Mouse (Mus musculus): ENCODE data around the gene Dlk2. TPM values are rescaled to one million over a fixed set of nuclear protein-coding genes. Genes with fewer than 3 reads are reported as not detected.
A peak's percentile ranks its signal among the peaks of the same experiment; 100 is the strongest.

The Dlk2 gene
- polyA plus RNA-seq, 1 experiment from 2014 or later: 1.5 TPM

DNA sequence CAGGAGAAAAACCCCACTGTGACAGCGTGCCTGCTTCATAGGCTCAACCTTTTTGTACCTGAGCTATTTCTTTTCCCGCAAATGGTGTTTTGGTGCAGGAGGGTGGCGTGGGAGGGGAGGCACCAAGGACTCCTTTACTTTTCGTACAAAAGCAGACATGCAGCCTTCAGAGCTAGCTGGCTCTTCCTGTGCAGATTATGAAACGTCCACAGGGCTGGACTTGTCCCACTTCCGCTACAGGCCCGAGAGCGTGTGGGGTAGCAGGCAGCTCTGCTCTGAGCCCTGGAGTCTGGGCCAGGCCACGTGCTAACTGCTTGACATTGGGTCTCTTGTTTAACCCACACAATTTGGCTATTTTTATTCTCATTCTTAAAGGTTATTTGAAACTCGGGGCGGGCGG is 4.7 kb downstream of the Dlk2 start:
- no peak overlapping the region for H3K4me2 ChIP-seq
- 82% methylated on average over 12 of the region's 12 CpGs for WGBS
- no peak overlapping the region for H3K9ac ChIP-seq
- H3K4me3 ChIP-seq (replicated peaks): no peak overlapping the region
- H3K9me3 ChIP-seq: no peaks in the 10 kb centered on the region
- no peak for ATAC-seq (ENCODE audit: low FRiP score)
- peaks cover 22% of the 10 kb centered on the region for H3K4me1 ChIP-seq
- peaks cover 38% of the 10 kb centered on the region for H3K27me3 ChIP-seq
- H3K36me3 ChIP-seq (replicated peaks): no peaks in the 10 kb centered on the region; the same call in none of the 2 replicates
- no peak overlapping the region for H3K27ac ChIP-seq

DNA sequence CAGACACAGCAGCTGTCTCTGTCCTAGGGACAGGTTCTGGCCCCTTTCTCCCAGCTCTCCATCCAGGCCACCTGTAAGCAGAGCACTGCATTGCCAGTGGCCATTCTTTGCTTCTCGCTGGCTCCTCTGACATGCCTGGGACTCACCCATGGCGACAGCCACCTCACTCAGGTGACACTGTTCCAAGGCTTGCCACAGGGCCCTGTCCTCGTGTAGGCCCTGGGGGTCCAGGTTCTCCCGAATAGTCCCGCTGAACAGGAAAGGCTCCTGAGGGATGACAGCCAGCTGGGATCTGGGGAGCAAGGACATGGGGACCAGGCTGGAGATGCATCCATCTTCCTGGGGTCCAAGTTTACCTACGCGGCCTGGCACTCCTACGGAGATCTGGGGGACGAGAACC is 7.0 kb downstream of the Dlk2 start:
- Histone ChIP-seq H3K4me1 (peaks cover 2% of the 10 kb centered on the region; the same call in 1 of the 2 replicates), H3K9ac (no peak overlapping the region), H3K4me2 (no peak overlapping the region), H3K4me3 (replicated peaks) (no peak overlapping the region), H3K36me3 (replicated peaks) (no peaks in the 10 kb centered on the region; the same call in none of the 2 replicates), H3K27ac (no peak overlapping the region), H3K27me3 (peaks cover 15% of the 10 kb centered on the region), H3K9me3 (no peaks in the 10 kb centered on the region)
- ATAC-seq (ENCODE audit: low FRiP score): no peak
- 91% methylated on average over 9 of the region's 9 CpGs for WGBS

DNA sequence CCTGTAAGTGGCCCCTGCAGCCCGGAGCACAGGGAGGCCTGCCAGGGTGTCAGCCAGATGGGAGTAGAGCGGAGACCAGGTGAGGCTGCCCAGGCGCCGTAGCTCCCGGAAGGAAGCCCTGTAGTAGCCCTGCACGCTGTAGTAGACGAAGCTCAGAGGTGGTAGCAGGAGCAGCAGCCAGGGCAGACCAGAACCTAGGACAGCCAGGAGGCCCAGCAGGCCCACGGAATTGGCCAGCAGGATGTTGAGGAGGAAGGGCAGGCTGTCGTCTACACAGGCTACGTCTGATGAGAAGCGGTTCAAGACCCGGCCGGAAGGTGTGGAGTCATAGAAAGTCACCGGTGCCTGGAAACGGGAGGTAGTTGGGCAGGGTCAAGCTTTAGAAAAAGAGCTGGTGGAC is 9.7 kb downstream of the Dlk2 start:
- no peaks in the 10 kb centered on the region for H3K4me1 ChIP-seq
- H3K27ac ChIP-seq: no peak overlapping the region
- no peak overlapping the region for H3K4me2 ChIP-seq
- no peaks in the 10 kb centered on the region for H3K27me3 ChIP-seq
- WGBS: 91% methylated on average over 15 of the region's 15 CpGs
- no peaks in the 10 kb centered on the region for H3K9me3 ChIP-seq
- no peaks in the 10 kb centered on the region; the same call in none of the 2 replicates for H3K36me3 ChIP-seq (replicated peaks)
- no peak overlapping the region for H3K4me3 ChIP-seq (replicated peaks)
- H3K9ac ChIP-seq: no peak overlapping the region
- ATAC-seq (ENCODE audit: low FRiP score): no peak

DNA sequence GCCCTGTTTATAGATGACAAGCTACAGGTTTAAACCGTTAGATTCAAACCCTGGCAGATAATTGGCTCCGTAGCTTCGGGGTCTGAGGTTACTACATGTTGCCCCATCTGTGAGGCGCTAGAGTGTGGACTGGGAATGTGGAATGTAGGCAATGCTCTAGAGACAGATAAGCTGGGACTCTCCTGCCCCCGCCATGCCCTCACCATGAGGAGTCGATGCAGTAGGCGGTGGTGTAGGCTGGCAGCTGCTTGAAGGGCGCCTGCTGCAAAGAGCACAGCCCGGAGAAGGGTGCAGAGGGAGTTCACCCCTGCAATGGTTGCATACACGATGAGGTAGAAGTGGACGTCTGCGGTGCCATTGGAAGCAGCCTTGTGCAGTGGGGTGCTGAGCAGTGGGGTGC is 12.6 kb downstream of the Dlk2 start:
- Histone ChIP-seq H3K4me2 (no peak overlapping the region), H3K9me3 (no peaks in the 10 kb centered on the region), H3K9ac (no peak overlapping the region), H3K36me3 (replicated peaks) (no peaks in the 10 kb centered on the region; the same call in none of the 2 replicates), H3K4me1 (no peaks in the 10 kb centered on the region), H3K27ac (no peak overlapping the region), H3K27me3 (no peaks in the 10 kb centered on the region), H3K4me3 (replicated peaks) (no peak overlapping the region)
- ATAC-seq (ENCODE audit: low FRiP score): no peak
- WGBS: 83% methylated on average over 12 of the region's 12 CpGs

DNA sequence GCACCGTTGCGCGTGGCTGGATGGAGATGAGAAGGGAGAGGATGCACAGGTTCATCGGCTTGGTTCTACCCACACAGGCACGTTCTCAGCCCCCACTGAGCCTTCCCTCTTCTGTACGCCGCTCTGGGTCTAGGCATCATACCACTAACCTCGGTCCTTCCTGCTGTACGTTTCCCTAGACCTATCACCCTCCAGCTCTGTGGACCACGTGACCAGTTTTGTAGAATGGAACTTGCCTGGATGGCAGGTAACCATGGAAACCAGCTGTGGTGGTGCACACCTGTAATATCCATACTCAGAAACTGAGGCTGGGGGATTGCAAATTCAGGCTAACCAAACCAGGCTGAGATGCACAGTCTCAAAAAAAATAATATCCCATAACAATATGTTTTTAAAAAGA is 13.3 kb downstream of the Dlk2 start:
- Histone ChIP-seq H3K4me2 (no peak overlapping the region), H3K27ac (no peak overlapping the region), H3K4me3 (replicated peaks) (no peak overlapping the region), H3K9me3 (no peaks in the 10 kb centered on the region), H3K4me1 (no peaks in the 10 kb centered on the region), H3K36me3 (replicated peaks) (no peaks in the 10 kb centered on the region; the same call in none of the 2 replicates), H3K9ac (no peak overlapping the region), H3K27me3 (no peaks in the 10 kb centered on the region)
- no peak for ATAC-seq (ENCODE audit: low FRiP score)
- 88% methylated on average over 10 of the region's 10 CpGs for WGBS

DNA sequence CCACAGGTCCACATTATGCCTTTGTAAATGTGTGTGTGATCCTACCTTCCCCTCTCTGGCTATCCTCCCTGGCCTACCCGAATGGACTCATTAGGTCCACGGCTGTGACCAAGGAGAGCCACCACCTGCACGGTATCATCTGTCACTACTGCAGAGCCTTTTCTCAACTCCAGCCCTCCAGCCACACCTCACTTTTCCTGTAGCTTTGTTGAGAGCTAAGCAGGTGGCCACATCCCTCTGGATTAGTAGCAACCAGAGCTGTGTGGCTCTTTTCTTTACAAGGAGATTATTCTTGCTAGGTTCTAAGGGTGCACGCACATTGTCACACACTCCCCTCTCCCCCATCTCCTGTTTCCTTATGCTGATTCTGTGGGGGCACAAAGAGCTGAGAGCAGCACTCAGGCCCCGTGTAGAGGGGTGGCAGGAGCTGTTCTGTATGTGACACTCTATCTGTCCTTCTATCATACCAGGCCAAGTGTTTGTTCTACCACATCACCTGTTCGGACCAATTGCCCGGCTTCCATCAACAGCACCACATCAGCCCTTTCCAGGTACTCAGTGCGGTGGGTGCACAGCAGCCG is 16.0 kb downstream of the Dlk2 start:
- H3K4me2 ChIP-seq: no peak overlapping the region
- H3K9me3 ChIP-seq: no peaks in the 10 kb centered on the region
- H3K4me1 ChIP-seq: no peaks in the 10 kb centered on the region
- no peak overlapping the region for H3K9ac ChIP-seq
- no peaks in the 10 kb centered on the region; the same call in 1 of the 2 replicates for H3K36me3 ChIP-seq (replicated peaks)
- no peak for ATAC-seq (ENCODE audit: low FRiP score)
- no peaks in the 10 kb centered on the region for H3K27me3 ChIP-seq
- H3K4me3 ChIP-seq (replicated peaks): no peak overlapping the region
- no peak overlapping the region for H3K27ac ChIP-seq
- 84% methylated on average over 9 of the region's 9 CpGs for WGBS

DNA sequence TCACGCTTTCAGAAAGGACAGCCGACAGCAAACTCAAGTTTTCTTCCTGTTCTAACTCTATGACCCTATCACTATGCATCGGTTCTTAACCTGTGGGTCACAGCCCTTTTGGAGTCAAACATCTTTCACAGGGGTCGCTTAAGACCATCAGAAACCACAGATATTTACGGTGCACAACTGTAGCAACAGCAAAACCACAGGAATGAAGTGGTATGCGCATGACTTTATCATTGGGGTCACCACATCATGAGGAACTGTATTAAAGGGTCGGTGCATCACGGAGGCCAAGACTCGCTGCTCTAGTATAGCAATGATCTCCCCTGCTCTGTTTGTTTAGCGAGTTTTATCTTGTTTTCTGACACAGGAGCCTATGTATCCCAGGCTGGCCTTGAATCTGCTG is 18.6 kb downstream of the Dlk2 start:
- no peaks in the 10 kb centered on the region for H3K27me3 ChIP-seq
- no peak for ATAC-seq (ENCODE audit: low FRiP score)
- no peak overlapping the region for H3K4me2 ChIP-seq
- peaks cover 3% of the 10 kb centered on the region for H3K36me3 ChIP-seq (replicated peaks)
- 93% methylated on average over 10 of the region's 10 CpGs for WGBS
- no peaks in the 10 kb centered on the region for H3K4me1 ChIP-seq
- H3K9me3 ChIP-seq: no peaks in the 10 kb centered on the region
- no peak overlapping the region for H3K4me3 ChIP-seq (replicated peaks)
- H3K9ac ChIP-seq: no peak overlapping the region
- no peak overlapping the region for H3K27ac ChIP-seq

DNA sequence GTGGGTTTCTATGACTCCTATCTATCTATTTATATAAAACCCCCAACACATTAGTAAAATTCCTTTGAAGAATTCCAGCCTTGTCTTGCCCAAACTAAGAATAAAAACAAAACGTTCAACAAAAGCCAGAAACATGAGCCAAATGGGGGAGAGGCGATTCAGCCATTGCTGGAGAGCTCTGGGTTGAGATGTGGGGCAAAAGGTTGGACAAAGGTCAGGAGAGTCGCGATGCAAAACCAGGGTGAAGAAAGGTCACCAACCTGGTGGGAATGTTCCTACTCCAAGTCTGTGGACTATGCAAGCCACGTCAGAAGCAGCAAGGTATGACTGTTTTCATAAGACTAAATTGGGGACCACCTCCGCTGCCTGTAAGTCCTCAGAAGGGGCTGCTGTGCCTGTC is 23.3 kb downstream of the Dlk2 start:
- 86% methylated on average over 6 of the region's 6 CpGs for WGBS
- no peak overlapping the region for H3K4me2 ChIP-seq

DNA sequence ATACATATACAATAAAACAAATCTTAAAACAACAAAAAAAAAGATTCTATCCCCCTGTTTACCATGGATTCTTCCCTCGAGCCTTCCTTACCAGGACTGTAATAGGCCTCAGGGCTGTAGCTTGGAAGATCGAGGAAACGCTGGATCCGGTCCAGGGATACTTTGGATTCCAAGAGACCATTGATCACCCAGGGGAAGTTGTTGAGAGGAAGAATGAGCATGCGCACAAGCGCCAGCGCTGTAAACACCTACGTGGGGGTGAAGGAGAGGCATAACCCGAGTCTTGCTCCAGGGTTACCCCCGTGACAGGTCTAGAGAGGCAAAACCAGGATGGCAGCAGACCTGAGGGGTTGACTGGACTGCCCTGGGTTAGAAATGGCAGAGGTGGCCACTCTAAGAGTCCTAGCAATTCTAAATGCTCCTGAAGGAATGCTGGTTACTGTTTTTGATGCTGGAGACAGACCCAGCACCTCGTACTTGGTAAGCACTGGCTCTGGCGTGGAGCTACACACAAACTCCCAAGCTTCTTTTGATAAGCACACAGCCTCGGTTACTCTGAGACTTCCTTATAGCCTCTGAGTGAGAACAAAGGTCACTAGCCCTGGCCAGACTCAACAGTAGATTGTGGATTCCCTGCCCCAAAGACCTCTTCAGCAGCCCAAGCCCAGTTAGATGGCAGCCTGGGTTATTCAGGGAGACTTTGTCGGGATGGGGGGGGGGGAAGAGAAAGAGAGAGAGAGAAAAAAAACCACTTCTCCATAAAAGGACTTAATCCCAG is 25.0 kb downstream of the Dlk2 start:
- H3K27me3 ChIP-seq: no peaks in the 10 kb centered on the region
- no peaks in the 10 kb centered on the region for H3K9me3 ChIP-seq
- no peak overlapping the region for H3K4me2 ChIP-seq
- peaks cover 21% of the 10 kb centered on the region for H3K36me3 ChIP-seq (replicated peaks)
- WGBS: 90% methylated on average over 14 of the region's 14 CpGs
- ATAC-seq (ENCODE audit: low FRiP score): no peak
- H3K27ac ChIP-seq: no peak overlapping the region
- peaks cover 7% of the 10 kb centered on the region for H3K4me1 ChIP-seq
- H3K9ac ChIP-seq: no peak overlapping the region
- no peak overlapping the region for H3K4me3 ChIP-seq (replicated peaks)

More for the DNA sequence above, 23.3 kb downstream of the Dlk2 start:
- no peak overlapping the region for H3K4me3 ChIP-seq (replicated peaks)
- no peaks in the 10 kb centered on the region for H3K4me1 ChIP-seq
- peaks cover 21% of the 10 kb centered on the region for H3K36me3 ChIP-seq (replicated peaks)
- no peaks in the 10 kb centered on the region for H3K27me3 ChIP-seq
- H3K9ac ChIP-seq: no peak overlapping the region
- H3K27ac ChIP-seq: no peak overlapping the region
- no peak for ATAC-seq (ENCODE audit: low FRiP score)
- no peaks in the 10 kb centered on the region for H3K9me3 ChIP-seq

DNA sequence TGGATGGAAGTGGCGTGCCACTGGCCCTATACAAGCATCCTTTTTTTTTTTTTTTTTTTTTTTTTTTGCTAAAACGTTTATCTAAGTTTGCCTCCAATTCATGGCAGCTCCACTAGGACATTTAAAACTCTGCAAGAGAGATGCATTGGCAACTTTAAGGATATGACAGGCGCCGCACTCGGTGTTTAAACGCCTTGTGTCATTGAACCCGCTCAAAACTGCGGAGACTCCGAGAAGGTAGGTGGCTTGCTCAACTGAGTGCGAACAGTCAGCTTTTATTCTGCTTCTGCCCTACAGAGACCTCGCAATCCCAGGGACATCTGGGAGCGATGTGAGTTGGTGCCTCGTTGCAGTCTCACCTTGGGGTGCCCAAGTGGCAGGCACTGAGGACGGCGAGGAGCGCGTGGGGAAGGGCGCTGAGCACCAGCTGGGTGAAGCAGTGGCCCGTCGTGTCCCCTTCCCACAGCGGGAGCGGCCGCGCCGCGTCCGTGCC is 30.2 kb downstream of the Dlk2 start:
- 4% methylated on average over 27 of the region's 27 CpGs for WGBS
- peaks cover 14% of the 10 kb centered on the region; the same call in 1 of the 2 replicates for H3K36me3 ChIP-seq (replicated peaks)
- H3K4me1 ChIP-seq: peaks cover 11% of the 10 kb centered on the region
- no peaks in the 10 kb centered on the region for H3K9me3 ChIP-seq
- H3K4me2 ChIP-seq: peak overlapping the region; percentile 85
- peak overlapping the region; percentile 85 for H3K9ac ChIP-seq
- no peak for ATAC-seq (ENCODE audit: low FRiP score)
- H3K4me3 ChIP-seq (replicated peaks): peak overlapping the region; percentile 72
- H3K27ac ChIP-seq: peak overlapping the region; percentile 96
- no peaks in the 10 kb centered on the region for H3K27me3 ChIP-seq

DNA sequence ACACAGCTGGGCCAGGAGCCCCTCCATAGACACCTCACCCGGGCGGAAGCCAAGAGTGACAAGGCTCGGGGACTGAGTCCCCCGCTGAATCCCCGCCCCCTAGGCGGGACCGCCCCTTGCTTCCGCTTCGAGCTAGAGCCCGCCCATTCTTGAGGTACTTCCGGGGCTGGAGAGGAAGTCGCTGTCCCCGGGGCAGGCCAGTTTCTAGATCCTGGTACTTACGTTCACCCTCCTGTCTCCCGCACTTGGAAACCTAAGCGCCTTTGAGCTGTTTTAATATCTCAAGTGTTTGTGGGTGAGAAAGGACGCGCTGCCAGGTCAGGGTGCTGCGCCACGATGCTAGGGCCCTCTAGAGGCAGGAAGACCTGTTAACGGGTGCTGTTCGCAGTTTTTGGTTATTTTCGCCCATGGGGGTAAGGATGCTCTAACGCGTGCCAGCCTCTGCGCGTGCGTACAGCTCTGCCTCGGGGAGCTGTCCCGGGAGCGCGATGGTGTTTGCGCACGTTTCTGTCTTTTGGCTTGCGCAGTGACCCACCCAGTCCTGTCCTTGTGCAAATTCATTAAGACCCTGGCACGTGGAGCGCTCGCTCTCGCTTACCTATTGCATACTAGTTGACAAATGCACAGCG is 30.8 kb downstream of the Dlk2 start, which contains the start of gene Abcc10:
TSS of gene Abcc10 (minus strand) at position 447 of the 629 bp plus-strand sequence.
- peak within 1 kb of the TSS; percentile 85 for H3K9ac ChIP-seq
- peak within 1 kb of the TSS; percentile 85 for H3K4me2 ChIP-seq
- no peaks in the 10 kb centered on the region for H3K9me3 ChIP-seq
- H3K27me3 ChIP-seq: 0 out of 2 replicates have a peak, but pooled peaks cover 3% of the 10 kb centered on the region
- peak within 1 kb of the TSS; percentile 96 for H3K27ac ChIP-seq
- H3K36me3 ChIP-seq (replicated peaks): peaks cover 12% of the 10 kb centered on the region; the same call in 1 of the 2 replicates
- WGBS: under 1% methylated on average over 40 of the region's 40 CpGs
- H3K4me1 ChIP-seq: peaks cover 11% of the 10 kb centered on the region
- ATAC-seq (ENCODE audit: low FRiP score): peak; percentile 98
- H3K4me3 ChIP-seq (replicated peaks): peak within 1 kb of the TSS; percentile 72

DNA sequence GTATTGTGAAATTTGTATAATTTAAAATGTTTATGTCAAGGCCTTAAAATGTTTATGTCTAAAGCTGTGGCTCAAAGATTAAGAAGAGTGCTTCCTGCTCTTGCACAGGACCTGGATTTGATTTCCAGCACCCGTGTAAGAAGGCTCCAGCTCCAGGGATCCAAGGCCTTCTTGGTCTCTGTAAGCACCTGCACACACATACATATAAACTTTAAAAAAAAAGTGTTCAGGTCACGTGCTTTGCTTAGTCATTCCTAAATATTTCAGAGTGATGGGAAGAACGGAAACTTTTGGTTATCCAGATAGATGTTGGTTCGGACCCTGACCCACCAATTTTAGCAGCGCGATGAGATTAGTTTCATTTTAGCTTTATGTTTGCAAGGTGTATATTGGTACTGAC is 31.5 kb downstream of the Dlk2 start:
- WGBS: 76% methylated on average over 6 of the region's 6 CpGs
- H3K4me2 ChIP-seq: peak overlapping the region; percentile 85
- H3K4me3 ChIP-seq (replicated peaks): peak overlapping the region; percentile 72; the same call in 1 of the 2 replicates
- peaks cover 11% of the 10 kb centered on the region for H3K4me1 ChIP-seq
- H3K36me3 ChIP-seq (replicated peaks): peaks cover 6% of the 10 kb centered on the region; the same call in 1 of the 2 replicates
- H3K9me3 ChIP-seq: no peaks in the 10 kb centered on the region; the same call in 1 of the 2 replicates
- H3K9ac ChIP-seq: peak overlapping the region; percentile 36; the same call in 1 of the 2 replicates
- ATAC-seq (ENCODE audit: low FRiP score): no peak
- H3K27ac ChIP-seq: peak overlapping the region; percentile 61; the same call in 1 of the 2 replicates
- 0 out of 2 replicates have a peak, but pooled peaks cover 3% of the 10 kb centered on the region for H3K27me3 ChIP-seq

Measured in forebrain, embryonic 12.5 days (tissue).